Mouse (Mus musculus): ENCODE results near the gene Hist2h3c1. TPM values are rescaled to one million over a fixed set of nuclear protein-coding genes. Genes with fewer than 3 reads are reported as not detected.
"Not testable (repeated sequence)": the region's sequence is repeated elsewhere in the genome, so short reads cannot be mapped to it uniquely, and the experiment has no call there.

Gene Hist2h3c1
- total RNA-seq (2021) = not detected
- long read RNA-seq, experiment 1 = 0 reads
- long read RNA-seq, experiment 2, partial matches to known transcripts = 0 of 1 reads
- long read RNA-seq, experiment 2, other reads (novel, unspliced or antisense) = 0 of 1 reads

DNA sequence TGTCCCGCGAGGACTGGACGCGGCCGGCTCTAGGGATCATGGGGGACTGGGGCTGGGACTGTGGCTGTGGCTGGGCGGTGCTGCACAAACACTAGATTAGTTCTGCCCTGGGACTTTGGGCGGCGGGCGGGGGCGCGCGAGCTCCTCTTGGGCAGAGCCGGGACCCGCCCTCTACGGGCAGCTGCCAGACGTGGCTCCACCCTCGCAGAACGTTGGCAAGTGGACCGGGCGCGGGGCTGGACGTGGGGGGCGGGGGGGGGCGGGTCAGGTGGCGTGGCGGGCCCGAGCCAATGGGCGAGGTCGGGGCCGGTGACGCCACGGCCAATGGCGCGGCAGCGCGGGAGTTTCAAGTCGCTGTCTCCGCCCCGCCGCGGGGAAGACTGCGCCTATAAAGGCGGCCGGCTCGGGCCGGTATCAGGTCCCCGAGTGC lies at the start of gene Hist2h3c1:
Gene Hist2h3c1 (plus strand): TSS at position 259 of the 430 bp plus-strand sequence.
- DNase-seq (ENCODE audit: low spot score in 2 of 2) = not testable (repeated sequence)

DNA sequence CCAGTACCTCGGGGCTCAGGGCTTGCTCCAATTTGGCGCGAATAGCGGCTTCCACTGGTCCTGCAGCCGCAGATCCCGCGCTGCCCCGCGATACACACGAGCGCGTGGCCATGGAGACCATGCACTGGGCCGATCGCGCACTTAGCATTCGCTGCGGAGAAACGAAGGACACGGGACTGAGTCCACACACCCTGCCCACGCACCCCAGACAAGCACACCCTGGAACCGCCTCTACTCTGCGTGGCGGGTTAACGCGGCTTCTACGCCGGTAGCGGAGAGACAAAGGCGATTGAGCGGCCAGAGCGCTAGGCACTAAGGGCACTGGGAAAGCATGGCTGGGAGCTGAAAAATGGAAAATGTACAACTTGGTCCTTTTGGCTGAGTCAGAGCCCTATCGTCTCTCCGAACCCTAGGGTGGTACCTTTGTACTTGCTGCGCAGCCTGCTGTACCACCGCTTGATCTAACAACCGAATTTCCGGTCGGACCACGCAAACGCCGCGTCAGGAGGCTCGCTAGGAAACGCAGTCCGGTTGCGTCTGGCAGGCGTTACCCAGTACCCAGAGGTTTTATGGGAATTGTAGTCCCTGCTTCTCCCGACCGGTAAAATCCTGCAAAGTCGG lies 49.2 kb upstream of the Hist2h3c1 start:
- peak; percentile 77 to 82 for DNase-seq (ENCODE audit: low spot score in 2 of 2)

DNA sequence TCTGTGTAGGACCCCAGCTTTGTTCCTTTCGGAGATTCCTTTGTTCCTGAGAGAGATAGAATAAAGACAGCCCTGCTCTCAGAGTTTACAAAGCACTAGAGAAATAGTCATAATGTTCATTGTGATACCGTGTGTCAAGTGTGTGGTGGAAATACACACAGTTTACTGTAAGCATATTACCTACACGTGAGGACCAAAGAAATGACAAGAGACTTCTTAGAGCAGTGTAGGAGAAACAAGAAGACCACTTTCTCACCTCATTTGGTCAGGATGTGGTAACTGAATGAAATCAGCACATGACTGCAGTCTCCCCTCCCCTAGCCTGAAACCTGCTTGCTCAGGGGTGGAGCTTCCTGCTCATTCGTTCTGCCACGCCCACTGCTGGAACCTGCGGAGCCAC lies 48.3 kb upstream of the Hist2h3c1 start:
- no peak for DNase-seq (ENCODE audit: low spot score in 2 of 2)

DNA sequence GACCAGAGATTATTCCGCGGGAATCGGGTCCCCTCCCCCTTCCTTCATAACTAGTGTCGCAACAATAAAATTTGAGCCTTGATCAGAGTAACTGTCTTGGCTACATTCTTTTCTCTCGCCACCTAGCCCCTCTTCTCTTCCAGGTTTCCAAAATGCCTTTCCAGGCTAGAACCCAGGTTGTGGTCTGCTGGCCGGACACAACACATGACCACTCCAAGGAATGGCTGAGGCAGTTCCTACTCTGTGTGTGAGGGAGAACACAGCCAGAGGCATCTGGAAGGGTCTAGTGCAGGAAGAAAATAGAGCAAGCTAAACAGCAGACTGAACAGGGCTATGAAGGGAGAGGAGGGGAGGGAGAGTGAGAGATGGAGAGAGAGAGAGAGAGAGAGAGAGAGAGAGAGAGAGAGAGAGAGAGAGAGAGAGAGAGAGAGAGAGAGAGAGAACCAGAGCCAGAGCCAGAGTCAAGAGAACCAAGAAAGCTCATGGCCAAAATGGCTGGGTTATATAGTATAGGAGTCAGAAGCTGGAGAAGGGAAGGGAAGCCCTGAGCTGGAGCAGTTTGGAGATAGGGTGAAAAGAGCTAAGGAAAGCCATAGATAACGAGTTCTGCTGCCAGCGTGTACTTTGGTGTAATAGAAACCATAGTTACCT lies 47.8 kb upstream of the Hist2h3c1 start:
- not testable (repeated sequence) for DNase-seq (ENCODE audit: low spot score in 2 of 2)

DNA sequence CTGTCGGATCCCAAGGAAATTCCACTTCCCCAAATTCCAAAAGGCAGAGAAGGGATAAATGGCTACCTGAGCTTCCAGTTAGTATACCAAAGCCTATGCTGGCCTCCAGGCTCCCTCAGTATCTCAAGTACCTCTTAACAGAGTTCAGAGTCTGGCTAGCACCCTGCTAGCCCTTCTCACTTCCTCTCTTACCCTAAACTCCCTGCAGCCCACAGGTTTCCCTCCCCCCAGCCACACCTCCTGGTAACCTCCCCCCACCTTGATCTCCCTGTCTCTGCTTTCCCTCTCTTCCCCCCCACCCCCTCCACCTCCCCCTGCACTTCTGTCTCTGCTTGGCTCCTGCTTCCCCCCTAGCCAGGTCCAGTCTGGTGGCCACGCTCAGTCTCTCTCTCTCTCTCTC lies 46.8 kb upstream of the Hist2h3c1 start:
- DNase-seq (ENCODE audit: low spot score in 2 of 2) = no peak

DNA sequence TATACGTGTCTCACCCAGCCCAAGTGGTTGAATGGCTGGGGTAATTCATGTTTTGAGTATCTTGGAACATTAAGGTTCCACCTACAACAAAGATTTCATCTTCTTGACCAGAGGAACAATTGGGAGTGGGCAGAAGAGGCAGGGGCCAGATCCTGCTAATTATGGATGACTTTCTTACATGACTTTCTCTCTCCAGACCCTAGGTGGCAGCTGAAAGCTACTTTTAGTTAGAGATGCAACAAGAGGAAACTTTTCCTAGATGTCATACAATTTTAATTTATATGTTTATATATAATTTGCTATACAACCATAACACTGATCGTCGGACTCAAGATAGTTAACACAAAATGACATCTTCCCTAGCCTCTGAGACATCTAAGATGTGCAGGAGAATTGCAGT lies 38.7 kb upstream of the Hist2h3c1 start:
- DNase-seq (ENCODE audit: low spot score in 2 of 2) = no peak

DNA sequence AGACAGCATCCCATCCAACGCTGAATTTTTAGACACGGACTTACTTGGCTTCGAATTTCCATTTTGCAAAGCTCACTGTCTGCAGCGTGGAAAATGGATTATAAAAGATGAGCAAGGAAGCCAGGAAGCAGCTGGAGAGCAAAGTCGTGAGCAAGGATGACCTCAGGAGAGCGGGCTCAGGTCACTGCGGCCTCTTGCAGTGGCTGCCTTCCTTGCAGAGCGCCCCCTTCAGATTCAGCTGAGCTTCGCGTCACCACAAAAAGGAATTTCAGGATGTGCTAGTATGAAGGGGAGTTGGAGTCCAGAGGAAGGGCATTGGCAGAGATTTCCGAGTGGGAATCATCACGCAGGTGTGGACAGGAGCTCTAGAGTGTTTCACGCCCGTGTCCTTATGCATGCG lies 37.2 kb upstream of the Hist2h3c1 start:
- DNase-seq (ENCODE audit: low spot score in 2 of 2) = no peak

DNA sequence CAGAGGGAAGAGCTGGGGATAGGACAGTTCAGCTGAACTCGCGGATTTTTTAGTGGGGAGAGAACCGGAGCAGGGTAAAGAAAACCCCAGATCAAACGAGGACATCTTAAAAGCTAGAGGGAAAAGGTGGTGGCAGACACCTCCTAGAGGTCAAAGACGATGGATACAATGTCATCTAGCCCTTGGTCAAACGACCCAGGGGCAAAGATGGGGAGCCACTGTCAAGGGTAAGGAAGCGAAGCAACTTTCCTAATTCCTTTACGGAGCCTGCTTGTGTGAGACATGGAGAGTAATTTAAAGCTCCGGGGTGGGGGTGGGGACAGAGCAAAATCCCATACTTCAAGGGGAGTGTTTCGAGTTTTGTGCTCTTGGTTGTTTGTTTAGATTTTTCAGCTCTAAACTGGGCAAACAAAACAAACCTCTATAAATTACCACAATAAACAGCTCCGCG lies 27.3 kb upstream of the Hist2h3c1 start:
- DNase-seq (ENCODE audit: low spot score in 2 of 2) = no peak

DNA sequence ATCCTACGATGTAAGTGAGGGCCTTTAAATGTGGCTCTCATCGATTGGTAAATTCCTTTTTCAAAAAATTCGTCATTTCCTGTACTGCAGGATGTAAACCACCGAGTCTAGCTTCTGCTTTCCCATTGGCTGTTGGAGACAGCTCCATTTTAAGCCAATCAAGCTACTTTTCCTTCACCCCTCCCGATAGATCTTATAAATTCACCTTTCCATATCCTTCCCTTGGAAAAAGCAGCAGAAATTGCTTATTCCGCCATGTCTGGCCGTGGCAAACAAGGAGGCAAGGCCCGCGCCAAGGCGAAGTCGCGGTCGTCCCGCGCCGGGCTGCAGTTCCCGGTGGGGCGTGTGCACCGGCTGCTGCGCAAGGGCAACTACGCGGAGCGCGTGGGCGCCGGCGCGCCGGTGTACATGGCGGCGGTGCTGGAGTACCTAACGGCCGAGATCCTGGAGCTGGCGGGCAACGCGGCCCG lies 26.8 kb upstream of the Hist2h3c1 start, which contains the start of the genes Bola1 and Hist2h2ab:
Gene Bola1 (minus strand): TSS at position 49 of the 470 bp plus-strand sequence.
Gene Hist2h2ab (plus strand): TSS at position 205 of the 470 bp plus-strand sequence.
- DNase-seq (ENCODE audit: low spot score in 2 of 2) = peak; percentile 65 to 75

DNA sequence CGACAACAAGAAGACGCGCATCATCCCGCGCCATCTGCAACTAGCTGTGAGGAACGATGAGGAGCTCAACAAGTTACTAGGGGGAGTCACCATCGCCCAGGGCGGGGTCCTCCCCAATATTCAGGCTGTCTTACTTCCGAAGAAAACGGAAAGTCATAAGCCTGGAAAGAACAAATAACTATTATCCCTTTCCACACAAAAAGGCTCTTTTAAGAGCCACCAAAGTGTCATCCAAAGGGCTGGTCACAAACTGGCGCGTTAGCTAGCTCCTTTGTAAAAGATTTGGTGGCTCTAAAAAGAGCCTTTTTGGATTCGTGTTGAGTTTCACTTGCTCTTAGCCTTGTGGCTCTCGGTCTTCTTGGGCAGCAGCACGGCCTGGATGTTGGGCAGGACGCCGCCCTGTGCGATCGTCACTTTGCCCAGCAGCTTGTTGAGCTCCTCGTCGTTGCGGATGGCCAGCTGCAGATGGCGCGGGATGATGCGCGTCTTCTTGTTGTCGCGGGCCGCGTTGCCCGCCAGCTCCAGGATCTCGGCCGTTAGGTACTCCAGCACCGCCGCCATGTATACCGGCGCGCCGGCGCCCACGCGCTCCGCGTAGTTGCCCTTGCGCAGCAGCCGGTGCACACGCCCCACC lies 26.2 kb upstream of the Hist2h3c1 start:
- DNase-seq (ENCODE audit: low spot score in 2 of 2) = not testable (repeated sequence)

DNA sequence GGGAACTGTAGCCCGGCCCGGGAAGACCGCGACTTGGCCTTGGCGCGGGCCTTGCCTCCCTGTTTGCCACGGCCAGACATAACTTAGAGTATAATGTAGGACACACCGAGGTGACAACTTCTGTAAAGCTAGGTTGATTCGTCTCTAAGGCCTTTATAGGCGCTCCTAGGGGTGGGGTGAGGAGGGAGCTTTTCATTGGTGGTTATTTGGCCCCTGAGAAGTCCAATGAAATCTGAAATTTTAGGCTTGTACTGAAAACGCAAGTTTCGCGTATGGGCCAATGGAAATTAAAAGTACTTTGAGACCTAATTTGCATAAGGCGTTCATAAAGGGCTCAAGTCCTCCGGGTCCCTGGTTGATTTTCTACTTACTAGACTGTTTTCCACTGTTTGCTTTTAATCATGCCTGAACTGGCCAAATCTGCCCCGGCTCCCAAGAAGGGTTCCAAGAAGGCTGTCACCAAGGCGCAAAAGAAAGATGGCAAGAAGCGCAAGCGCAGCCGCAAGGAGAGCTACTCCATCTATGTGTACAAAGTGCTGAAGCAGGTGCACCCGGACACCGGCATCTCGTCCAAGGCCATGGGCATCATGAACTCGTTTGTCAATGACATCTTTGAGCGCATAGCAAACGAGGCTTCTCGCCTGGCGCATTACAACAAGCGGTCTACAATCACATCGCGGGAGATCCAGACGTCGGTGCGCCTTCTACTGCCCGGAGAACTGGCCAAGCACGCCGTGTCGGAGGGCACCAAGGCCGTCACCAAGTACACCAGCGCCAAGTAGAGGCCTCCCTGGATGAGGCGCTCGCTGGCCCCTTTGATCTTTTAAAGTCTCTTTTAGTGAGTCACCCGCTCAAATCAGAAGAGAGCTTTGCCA lies 25.5 kb upstream of the Hist2h3c1 start, which contains the start of the genes Hist2h2ac and Hist2h2be:
Gene Hist2h2ac (minus strand): TSS at position 116 of the 875 bp plus-strand sequence.
Gene Hist2h2be (plus strand): TSS at position 355 of the 875 bp plus-strand sequence.
- peak; percentile 82 to 92 for DNase-seq (ENCODE audit: low spot score in 2 of 2)

DNA sequence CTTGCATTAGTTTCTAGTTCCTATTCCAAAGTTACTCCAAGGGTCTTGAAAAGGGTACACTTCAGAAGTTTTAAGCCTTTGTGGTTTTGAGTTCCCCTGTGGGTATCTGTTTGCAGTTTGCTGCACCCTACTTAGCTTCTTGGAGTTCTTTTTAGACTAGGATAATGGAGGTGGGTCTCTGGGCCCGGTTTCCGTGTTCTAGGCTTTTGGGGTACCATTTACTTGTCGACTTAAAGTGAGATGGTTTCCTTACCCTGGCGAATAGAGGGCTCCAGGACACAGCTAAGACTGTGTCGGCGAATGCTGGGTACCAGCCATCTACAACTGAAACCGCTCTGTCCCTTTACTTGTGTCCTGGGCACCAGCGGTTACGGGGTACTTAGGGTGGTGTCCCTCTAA lies 24.8 kb upstream of the Hist2h3c1 start:
- DNase-seq (ENCODE audit: low spot score in 2 of 2) = peak in 1 of 2 experiments; percentile 30

DNA sequence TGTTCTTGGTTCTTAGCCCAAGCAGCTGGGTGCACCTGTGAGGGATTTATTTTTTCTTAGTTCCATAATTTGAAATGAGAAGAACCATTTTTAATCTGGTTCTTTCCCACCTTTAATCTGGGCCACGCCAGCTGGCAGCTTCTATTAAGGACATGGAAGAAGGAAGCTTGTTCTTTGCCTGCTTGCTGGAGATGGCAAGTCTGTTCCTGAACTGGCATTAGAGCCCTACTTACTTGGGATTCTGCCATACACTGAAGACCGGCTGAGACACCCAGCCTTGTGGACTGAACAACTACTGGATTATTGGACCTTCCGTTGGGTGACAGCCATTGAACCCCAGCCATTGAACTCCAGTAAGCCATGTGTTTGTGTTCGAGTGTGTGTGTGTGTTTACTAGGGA lies 23.7 kb upstream of the Hist2h3c1 start:
- DNase-seq (ENCODE audit: low spot score in 2 of 2) = no peak

DNA sequence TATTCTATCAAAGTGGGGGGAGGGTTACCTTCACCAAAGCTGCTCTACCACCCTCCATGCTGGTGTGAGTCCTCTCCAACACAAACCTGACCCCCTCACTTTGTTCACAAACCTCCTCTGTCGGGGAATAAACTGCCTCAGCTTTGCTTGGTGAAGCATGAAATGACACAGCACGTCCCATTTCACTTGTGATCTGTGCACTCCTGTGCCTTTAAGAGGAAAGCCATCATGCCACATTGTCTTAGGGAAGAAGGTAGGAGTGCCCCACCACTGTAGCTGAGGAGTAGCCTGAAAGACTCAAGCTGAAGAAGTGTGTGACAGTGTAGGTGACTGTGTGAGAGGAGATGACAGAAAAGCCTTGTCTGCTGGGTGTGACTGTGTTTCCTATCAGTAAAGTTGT lies 21.1 kb upstream of the Hist2h3c1 start:
- DNase-seq (ENCODE audit: low spot score in 2 of 2) = no peak

DNA sequence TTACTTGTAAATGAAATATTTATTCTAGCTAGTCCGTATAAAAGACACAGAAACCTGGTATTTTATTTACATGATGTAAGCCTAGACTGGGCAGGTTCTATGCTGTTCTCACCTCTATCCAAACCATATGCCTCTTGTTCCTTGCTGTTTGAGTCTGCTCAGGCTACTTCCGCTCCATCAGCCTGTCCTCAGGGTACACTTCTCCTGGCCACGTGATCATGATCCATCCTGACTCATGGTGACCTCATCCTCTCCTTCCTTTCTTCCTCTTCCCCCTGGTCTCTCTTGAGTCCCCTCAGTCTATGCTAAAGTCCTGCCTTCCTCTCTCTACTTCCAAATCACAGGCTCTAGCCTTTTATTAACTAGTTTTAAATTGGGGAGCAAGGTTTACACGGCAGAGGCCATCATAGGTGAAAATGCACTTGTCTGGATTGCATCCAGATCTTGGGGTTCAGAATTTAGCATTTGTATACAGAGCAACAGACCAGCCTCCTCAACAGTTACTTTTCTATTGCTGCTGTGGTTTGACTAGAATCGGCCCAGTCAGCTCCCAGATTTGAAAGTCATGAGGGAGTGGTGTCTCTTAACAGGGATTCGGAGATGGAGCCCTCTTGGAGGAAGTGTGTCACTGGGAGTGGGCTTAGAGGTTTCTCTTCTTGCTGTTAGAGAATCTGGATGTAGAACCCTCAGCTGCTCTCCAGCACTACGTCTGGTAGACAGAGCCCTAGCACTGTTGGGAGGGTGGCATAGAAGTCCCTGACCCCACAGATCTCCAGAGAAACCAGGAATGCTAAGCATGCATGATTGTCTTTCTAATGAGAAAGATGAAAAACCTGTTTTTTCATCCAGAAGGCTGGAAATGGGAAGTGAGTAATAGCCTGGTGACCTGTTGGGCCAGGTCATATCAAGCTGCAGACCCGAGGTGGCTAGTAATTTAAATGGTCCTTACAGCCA lies 19.5 kb upstream of the Hist2h3c1 start:
- DNase-seq (ENCODE audit: low spot score in 2 of 2) = no peak

DNA sequence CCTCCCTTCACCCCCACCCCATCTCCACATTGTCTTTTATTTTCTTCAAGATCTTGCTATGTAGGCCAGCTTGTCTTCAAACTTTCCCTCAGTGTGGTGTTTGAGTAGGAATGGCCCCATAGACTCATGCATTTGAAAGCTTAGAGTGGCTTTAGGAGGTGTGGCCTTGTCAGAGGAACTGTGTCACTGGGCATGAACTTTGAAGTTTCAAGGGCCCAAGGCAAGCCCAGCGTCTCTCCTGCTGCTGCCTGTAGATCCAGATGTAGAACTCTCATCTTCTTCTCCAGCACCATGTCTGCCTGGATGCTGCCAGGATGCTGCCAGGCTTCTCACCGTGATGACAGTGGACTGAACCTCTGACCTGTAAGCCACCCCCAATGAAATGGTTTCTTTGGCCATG lies 17.7 kb upstream of the Hist2h3c1 start:
- DNase-seq (ENCODE audit: low spot score in 2 of 2) = no peak

DNA sequence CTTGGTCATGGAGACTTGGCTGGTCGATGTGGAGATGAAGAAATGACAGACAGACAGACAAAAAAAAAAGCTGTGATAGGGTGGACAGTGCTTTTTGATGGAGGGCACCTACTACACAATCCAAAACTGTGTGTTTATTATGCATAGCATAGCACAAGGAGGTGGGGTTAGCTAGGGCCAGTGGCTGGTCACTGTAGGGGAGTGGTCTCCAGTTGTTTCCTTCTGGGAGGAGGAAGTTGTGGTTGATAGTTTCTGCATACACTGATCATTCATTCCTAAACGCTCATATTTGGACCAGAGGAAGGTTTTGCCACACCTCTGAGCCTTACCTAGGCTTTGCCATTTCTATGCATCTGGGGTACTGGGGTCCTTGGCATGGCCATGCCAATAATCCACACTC lies 16.1 kb upstream of the Hist2h3c1 start:
- no peak for DNase-seq (ENCODE audit: low spot score in 2 of 2)

DNA sequence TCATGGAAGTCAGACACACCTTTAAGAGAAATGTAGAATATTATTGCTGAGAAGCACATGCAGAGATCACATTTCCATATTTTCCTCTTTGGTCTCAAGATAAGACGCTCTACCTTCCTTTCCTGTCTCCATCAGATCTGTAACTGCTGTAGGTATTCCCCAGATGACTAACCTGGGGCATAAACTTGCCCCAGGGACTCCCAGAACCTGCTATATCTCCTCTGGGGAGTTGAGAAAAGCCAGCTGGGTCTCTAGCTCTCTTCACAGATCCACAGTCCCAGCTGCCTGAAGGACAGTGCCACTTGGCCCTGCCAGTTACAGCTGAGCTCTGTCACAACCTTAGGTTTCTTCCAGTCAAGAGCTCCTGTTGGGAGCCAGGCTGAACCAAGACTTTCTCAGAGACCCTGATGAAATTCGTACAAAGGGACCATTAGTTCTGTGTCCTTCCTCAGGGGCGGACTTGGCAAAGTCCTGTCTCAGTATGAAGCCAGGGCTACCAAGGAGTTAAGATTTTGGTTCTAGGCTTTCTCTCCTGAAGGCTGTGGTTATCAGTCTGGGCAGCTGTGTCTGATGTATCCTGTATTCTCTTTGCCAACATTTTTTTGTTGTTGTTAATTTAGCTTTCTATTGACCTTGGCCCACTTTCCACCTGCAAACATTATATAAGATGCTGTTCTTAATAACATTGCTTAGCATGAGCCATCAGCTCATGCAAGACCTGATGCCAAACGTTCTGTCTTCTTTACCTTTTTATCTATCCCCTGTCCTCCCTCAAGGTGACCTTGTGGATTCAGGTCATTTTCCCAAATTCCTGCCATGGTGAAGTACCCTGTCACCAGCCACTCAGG lies 15.4 kb upstream of the Hist2h3c1 start:
- DNase-seq (ENCODE audit: low spot score in 2 of 2) = peak in 1 of 2 experiments; percentile 12

DNA sequence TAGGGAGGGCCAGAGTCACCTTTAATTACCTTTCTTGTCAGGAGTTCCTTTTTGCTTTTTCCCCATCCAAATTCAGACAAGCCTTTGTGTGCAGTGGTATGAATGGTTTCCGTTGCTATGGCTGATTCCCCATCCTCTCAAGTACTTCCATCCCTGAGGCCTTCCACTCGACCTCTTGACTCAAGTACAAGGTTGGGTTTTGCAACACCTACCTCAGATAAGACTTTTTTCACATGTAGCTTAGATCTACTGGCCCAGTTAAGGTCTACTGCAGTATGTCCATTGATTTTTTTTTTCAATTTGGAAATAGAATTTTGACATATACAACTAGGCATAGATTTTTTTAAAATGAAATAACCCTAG lies 14.7 kb upstream of the Hist2h3c1 start:
- DNase-seq (ENCODE audit: low spot score in 2 of 2) = no peak

Measured in adrenal gland, adult 18-20 months (tissue).